Comparison of ENCODE assay signal across 1 mouse cellular context in the genomic region with DNA sequence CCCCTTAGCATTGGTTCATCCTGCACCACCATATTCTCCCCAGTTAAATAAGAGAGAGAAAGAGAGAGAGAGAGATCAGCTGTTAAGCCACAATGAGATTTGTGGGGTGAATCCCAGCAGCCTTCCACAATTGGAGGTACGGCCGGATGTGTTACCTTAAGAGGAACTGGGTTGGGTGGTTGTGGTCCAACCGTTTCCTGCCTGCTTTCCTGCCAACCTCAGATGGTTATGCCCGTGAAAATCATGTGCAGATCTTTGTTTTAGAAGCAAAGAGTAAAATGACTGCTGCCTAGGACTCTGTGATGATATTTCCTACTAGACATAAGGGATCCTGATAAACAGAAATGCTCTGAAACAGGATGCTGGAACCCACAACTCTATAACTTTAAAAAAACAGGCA.
TF ChIP-seq lines count a peak whose summit lies in the region.

No protein-coding gene starts in this region.

TF ChIP-seq in CH12.LX, 34 proteins besides CTCF, POLR2A, EP300 and RAD21:
- TF ChIP-seq UBTF (IDR thresholded peaks at IDR 0.05; ENCODE audit: low read depth, low read length) = no peak
- TF ChIP-seq MAFK (IDR thresholded peaks at IDR 0.05; ENCODE audit: insufficient replicate concordance, low read length) = 0 out of 2 replicates have a peak, but pooled peaks have one; percentile 9
- peak; percentile 57 for TF ChIP-seq BHLHE40 (IDR thresholded peaks at IDR 0.05; ENCODE audit: low read depth, low read length)
- TF ChIP-seq USF2 (conservative IDR thresholded peaks at IDR 0.05; ENCODE audit: low read depth, low read length) = no peak
- no peak for TF ChIP-seq ZNF384 (IDR thresholded peaks at IDR 0.05; ENCODE audit: low read depth, low read length)
- no peak for TF ChIP-seq CHD2 (IDR thresholded peaks at IDR 0.05; ENCODE audit: low read length)
